Mouse (Mus musculus) gastrocnemius, postnatal 14 days (tissue): ENCODE measurements around the gene Slc31a2. TPM values are rescaled to one million over a fixed set of nuclear protein-coding genes. Genes with fewer than 3 reads are reported as not detected.

Experiments used
- DNase-seq: peaks from one replicate; pipeline ENCODE4 v3.0.0; 2021; ENCODE audit warnings: mixed read lengths
- intact Hi-C: fragments of 180-260 bp; cut with DNase I; formaldehyde crosslinking; loops from one replicate; pipeline ENCODE4 v1.15.1; 2025; ENCODE audit warnings: low total_unique reads
- total RNA-seq, 2 experiments: library from RNA; stranded (reverse); gene quantifications; 2 replicates each; pipeline ENCODE4 v1.2.3; 2021

The Slc31a2 gene
- total RNA-seq, 2 experiments from 2014 or later = 4.8 to 6.0 TPM

- intact Hi-C loops = no loop called here
- DNase-seq = no peak
Observed at GRCm38 (mm10) chr4:62276642-62277041, 14.3 kb downstream of the Slc31a2 start.

- no peak for DNase-seq
- intact Hi-C loops = no loop called here
Observed at GRCm38 (mm10) chr4:62277222-62277621, 14.9 kb downstream of the Slc31a2 start.

GRCm38 (mm10) chr4:62278081-62278480, 15.7 kb downstream of the Slc31a2 start:
- DNase-seq = no peak
- intact Hi-C loops = no loop called here

- no peak for DNase-seq
- intact Hi-C loops = no loop called here
Observed at GRCm38 (mm10) chr4:62281319-62281718, 19.0 kb downstream of the Slc31a2 start.

- intact Hi-C loops = no loop called here
Observed at GRCm38 (mm10) chr4:62282969-62283368, 20.6 kb downstream of the Slc31a2 start.

GRCm38 (mm10) chr4:62285576-62285975, 23.2 kb downstream of the Slc31a2 start:
- no peak for DNase-seq
- intact Hi-C loops = no loop called here

More at GRCm38 (mm10) chr4:62282969-62283368, 20.6 kb downstream of the Slc31a2 start:
- no peak for DNase-seq

GRCm38 (mm10) chr4:62286257-62286991, 24.1 kb downstream of the Slc31a2 start:
- peak; percentile 78 for DNase-seq
- intact Hi-C loops = no loop called here

- intact Hi-C loops = no loop called here
- DNase-seq = no peak
Observed at GRCm38 (mm10) chr4:62286992-62287900, 24.9 kb downstream of the Slc31a2 start.

- intact Hi-C loops = no loop called here
- no peak for DNase-seq
Observed at GRCm38 (mm10) chr4:62289226-62289625, 26.9 kb downstream of the Slc31a2 start.

GRCm38 (mm10) chr4:62290816-62291505, 28.6 kb downstream of the Slc31a2 start:
- no peak for DNase-seq
- intact Hi-C loops = no loop called here

- intact Hi-C loops = no loop called here
- no peak for DNase-seq
Observed at GRCm38 (mm10) chr4:62292461-62293180, 30.3 kb downstream of the Slc31a2 start.

GRCm38 (mm10) chr4:62293219-62293861, 31.0 kb downstream of the Slc31a2 start:
- no peak for DNase-seq

GRCm38 (mm10) chr4:62294741-62295140, 32.4 kb downstream of the Slc31a2 start:
- DNase-seq = no peak

More at GRCm38 (mm10) chr4:62293219-62293861, 31.0 kb downstream of the Slc31a2 start:
- intact Hi-C loops = no loop called here

GRCm38 (mm10) chr4:62297280-62298130, 35.1 kb downstream of the Slc31a2 start:
- intact Hi-C loops = no loop called here
- DNase-seq = no peak

More at GRCm38 (mm10) chr4:62294741-62295140, 32.4 kb downstream of the Slc31a2 start:
- intact Hi-C loops = no loop called here

- intact Hi-C loops = no loop called here
Observed at GRCm38 (mm10) chr4:62300001-62300400, 37.6 kb downstream of the Slc31a2 start.

GRCm38 (mm10) chr4:62302795-62303194, 40.4 kb downstream of the Slc31a2 start:
- intact Hi-C loops = no loop called here
- no peak for DNase-seq

More at GRCm38 (mm10) chr4:62300001-62300400, 37.6 kb downstream of the Slc31a2 start:
- DNase-seq = no peak

- intact Hi-C loops = no loop called here
- DNase-seq = no peak
Observed at GRCm38 (mm10) chr4:62303288-62303687, 40.9 kb downstream of the Slc31a2 start.

- no peak for DNase-seq
- intact Hi-C loops = no loop called here
Observed at GRCm38 (mm10) chr4:62306301-62306700, 43.9 kb downstream of the Slc31a2 start.
